Mouse (Mus musculus): ENCODE measurements around the gene Dcun1d3. TPM values are rescaled to one million over a fixed set of nuclear protein-coding genes. Genes with fewer than 3 reads are reported as not detected.

Dcun1d3 gene
- polyA plus RNA-seq, 1 experiment, result 8.6 TPM

DNA sequence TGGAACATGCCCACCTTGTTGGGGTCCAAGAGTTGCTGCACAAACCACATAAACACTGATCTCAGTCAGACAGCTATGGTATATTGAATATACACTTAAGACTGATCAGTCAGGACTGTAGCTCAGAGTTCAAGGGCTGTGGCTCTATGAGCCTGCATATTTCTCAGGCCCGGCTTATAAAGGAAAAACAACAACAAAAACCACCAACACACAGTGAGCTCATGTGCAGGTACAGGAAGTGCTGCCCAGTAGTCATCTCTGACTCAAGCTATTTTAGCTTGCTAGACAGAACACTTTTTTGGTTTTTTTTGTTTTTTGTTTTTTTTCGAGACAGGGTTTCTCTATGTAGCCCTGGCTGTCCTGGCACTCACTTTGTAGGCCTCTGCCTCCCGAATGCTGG is 87.4 kb downstream of the Dcun1d3 start:
- Histone ChIP-seq H3K27me3 (replicated peaks; ENCODE audit: control insufficient read depth, insufficient read depth, low read length) (no peaks in the 10 kb centered on the region), H3K27ac (ENCODE audit: insufficient read depth, low read depth, low read length) (no peak overlapping the region), H3K4me1 (ENCODE audit: control insufficient read depth, insufficient read depth, low read length) (no peaks in the 10 kb centered on the region), H3K4me3 (ENCODE audit: insufficient read depth, low read depth, low read length) (no peak overlapping the region), H3K36me3 (ENCODE audit: control insufficient read depth, insufficient read depth, low read length) (peaks cover 2% of the 10 kb centered on the region; the same call in 1 of the 2 replicates)
- DNase-seq, result no peak
- 97% methylated on average over 3 of the region's 3 CpGs for WGBS
- TF ChIP-seq POLR2A (IDR thresholded peaks at IDR 0.05; ENCODE audit: low read depth, low read length) (no peak), CTCF (conservative IDR thresholded peaks at IDR 0.05; ENCODE audit: insufficient read depth, insufficient read length, low read depth, low read length) (no peak)

GRCm38 (mm10) chr7:119807396-119807795 is 88.7 kb downstream of the Dcun1d3 start:
- TF ChIP-seq CTCF (conservative IDR thresholded peaks at IDR 0.05; ENCODE audit: insufficient read depth, insufficient read length, low read depth, low read length) (no peak), POLR2A (IDR thresholded peaks at IDR 0.05; ENCODE audit: low read depth, low read length) (no peak)
- WGBS, result 94% methylated on average over 5 of the region's 5 CpGs

More at GRCm38 (mm10) chr7:119807396-119807795, 88.7 kb downstream of the Dcun1d3 start:
- Histone ChIP-seq H3K27ac (ENCODE audit: insufficient read depth, low read depth, low read length) (no peak overlapping the region), H3K27me3 (replicated peaks; ENCODE audit: control insufficient read depth, insufficient read depth, low read length) (no peaks in the 10 kb centered on the region), H3K4me1 (ENCODE audit: control insufficient read depth, insufficient read depth, low read length) (no peaks in the 10 kb centered on the region), H3K36me3 (ENCODE audit: control insufficient read depth, insufficient read depth, low read length) (peaks cover 2% of the 10 kb centered on the region; the same call in 1 of the 2 replicates), H3K4me3 (ENCODE audit: insufficient read depth, low read depth, low read length) (no peak overlapping the region)
- no peak for DNase-seq

Other genes starting within 250 kb of the Dcun1d3 start
- not detected in 2 replicates for gene Acsm4, start 206.3 kb downstream of the Dcun1d3 start, polyA plus RNA-seq (2012; rRNA removed)
- gene Thumpd1, start 175.5 kb downstream of the Dcun1d3 start, polyA plus RNA-seq (2012; rRNA removed), result 10.4 and 11.2 TPM in 2 replicates
- gene Acsm3, start 135.4 kb downstream of the Dcun1d3 start, polyA plus RNA-seq (2012; rRNA removed), result 12.0 and 13.7 TPM in 2 replicates
- gene Rexo5, start 102.3 kb downstream of the Dcun1d3 start, polyA plus RNA-seq (2012; rRNA removed), result 2.1 and 2.2 TPM in 2 replicates
- 0.90 and 1.1 TPM in 2 replicates for gene Eri2, start 102.2 kb downstream of the Dcun1d3 start, polyA plus RNA-seq (2012; rRNA removed)
- gene Lyrm1, start 437 bp downstream of the Dcun1d3 start, polyA plus RNA-seq (2012; rRNA removed), result 4.7 and 6.7 TPM in 2 replicates
- 0.19 and 0.30 TPM in 2 replicates for gene Dnah3, start 199.0 kb upstream of the Dcun1d3 start, polyA plus RNA-seq (2012; rRNA removed)
- gene Tmem159, start 206.1 kb upstream of the Dcun1d3 start, polyA plus RNA-seq (2012; rRNA removed), result 27.6 and 27.8 TPM in 2 replicates
- not detected in 2 replicates for gene Zp2, start 249.0 kb upstream of the Dcun1d3 start, polyA plus RNA-seq (2012; rRNA removed)

Data from kidney, adult 2 months (tissue).